Mouse (Mus musculus) brown adipose tissue, adult 24 weeks (tissue): Measurements from ENCODE around the gene Limch1. TPM values are rescaled to one million over a fixed set of nuclear protein-coding genes. Genes with fewer than 3 reads are reported as not detected.

Experiments
- H3K27ac ChIP-seq: fragments of 200-500 bp; replicated peaks from 2 replicates; pipeline ENCODE4 v1.5.1; 2012; ENCODE audit warnings: low read depth, mild to moderate bottlenecking, low read length
- H3K4me1 ChIP-seq: fragments of 200-500 bp; 2 replicates; pipeline ENCODE4 v1.6.1; 2012; ENCODE audit warnings: low read length, mixed read lengths; ENCODE audit not compliant: control insufficient read depth, insufficient read depth, insufficient read length
- H3K4me3 ChIP-seq: fragments of 200-500 bp; 2 replicates; pipeline ENCODE4 v1.5.1; 2012; ENCODE audit warnings: low read depth, mild to moderate bottlenecking, low read length, moderate library complexity; ENCODE audit not compliant: insufficient read depth
- polyA plus RNA-seq: library from polyadenylated mRNA; stranded (reverse); fragments of >200 nt; gene quantifications from 2 replicates; pipeline ENCODE4 v1.2.4, GENCODE M21; 2012; ENCODE audit not compliant: missing spikeins, insufficient read depth, insufficient read length

Gene Limch1
- polyA plus RNA-seq, 1 experiment, result 15.4 TPM

- Histone ChIP-seq H3K4me1 (peaks cover 5% of the 10 kb centered on the region; the same call in 1 of the 2 replicates), H3K27ac (no peak overlapping the region), H3K4me3 (no peak overlapping the region)
Measured at GRCm38 (mm10) chr5:66993076-66993475, 247.4 kb downstream of the Limch1 start.

GRCm38 (mm10) chr5:66996124-66996523 is 250.5 kb downstream of the Limch1 start:
- H3K4me1 ChIP-seq, result no peaks in the 10 kb centered on the region
- H3K4me3 ChIP-seq, result no peak overlapping the region
- H3K27ac ChIP-seq, result no peak overlapping the region

DNA sequence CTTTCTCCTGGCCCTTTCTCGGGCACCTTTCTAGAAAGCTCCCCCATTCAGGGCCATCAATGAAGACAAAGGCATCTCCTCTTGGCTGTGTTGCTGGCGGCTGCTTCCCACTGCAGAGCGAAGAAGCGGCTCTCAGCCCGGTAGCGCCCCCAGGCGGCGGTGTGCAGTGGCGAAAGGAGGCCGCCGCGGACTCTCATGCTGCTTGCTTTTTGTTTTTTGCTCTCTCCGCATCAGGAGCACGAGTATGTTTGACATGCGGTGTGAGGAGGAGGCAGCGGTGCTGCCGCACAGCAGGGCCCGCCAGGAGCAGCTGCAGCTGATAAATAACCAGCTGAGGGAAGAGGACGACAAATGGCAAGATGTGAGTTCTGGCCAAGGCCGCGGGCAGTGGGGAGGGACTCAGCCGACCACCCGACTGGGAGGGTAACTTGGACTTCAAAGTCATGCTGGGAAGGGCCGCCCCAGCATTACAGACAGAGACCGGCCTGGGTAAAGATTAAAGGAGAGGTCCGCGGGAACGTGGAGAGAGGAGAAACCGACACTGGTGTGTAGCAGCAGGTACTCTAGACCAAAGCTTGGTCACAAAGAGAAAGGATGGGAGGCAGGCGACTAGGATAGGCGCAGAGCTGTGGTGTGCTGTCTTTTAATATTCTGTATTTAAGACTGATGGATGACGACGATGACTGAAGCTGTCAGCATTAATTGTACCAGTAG is 251.4 kb downstream of the Limch1 start:
- no peak overlapping the region for H3K4me3 ChIP-seq
- H3K4me1 ChIP-seq, result no peaks in the 10 kb centered on the region
- no peak overlapping the region for H3K27ac ChIP-seq

- Histone ChIP-seq H3K4me1 (no peaks in the 10 kb centered on the region), H3K27ac (no peak overlapping the region), H3K4me3 (no peak overlapping the region)
Measured at GRCm38 (mm10) chr5:66997600-66997930, 251.9 kb downstream of the Limch1 start.

- H3K4me3 ChIP-seq, result no peak overlapping the region
- no peaks in the 10 kb centered on the region for H3K4me1 ChIP-seq
- no peak overlapping the region for H3K27ac ChIP-seq
Measured at GRCm38 (mm10) chr5:66998341-66998740, 252.7 kb downstream of the Limch1 start.

DNA sequence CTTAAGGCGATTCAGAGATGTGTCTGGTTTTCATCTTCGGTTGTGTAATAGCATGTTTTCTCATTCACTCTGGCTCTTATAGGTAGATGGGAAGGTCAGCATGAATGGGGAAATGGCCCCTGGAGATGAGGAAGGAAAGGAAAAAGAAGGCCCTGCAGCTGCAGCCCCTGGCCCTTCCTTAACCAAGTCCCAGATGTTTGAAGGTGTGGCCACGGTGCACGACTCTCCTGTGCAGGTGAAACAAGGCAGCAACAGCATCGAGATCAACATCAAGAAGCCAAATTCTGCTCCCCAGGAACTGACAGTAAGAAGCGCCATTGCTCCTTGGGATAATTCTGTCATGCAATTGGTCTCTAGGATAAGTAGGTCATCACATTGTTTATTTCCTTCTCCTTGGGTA is 256.7 kb downstream of the Limch1 start:
- Histone ChIP-seq H3K27ac (no peak overlapping the region), H3K4me3 (no peak overlapping the region)

DNA sequence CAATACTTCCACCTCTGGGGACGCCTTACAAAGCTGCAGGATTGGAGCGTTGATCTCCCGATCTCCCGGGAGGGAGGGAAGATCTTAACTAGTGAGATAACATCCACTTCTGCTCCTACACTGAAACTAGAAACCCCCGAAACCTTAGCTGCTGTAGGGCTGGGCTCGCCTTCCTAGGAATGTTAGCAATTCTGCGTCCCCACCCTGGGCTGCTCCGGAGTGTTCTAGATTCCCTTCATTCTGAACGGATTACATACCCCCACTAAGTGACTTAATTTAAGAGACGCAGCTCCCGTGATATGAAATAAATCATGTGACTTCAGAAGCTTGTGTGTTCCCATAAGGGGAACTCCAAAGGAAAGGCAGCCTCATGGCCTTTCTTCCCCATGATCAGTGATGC is 259.0 kb downstream of the Limch1 start:
- H3K27ac ChIP-seq, result no peak overlapping the region
- H3K4me1 ChIP-seq, result no peaks in the 10 kb centered on the region

More for the DNA sequence above, 256.7 kb downstream of the Limch1 start:
- no peaks in the 10 kb centered on the region for H3K4me1 ChIP-seq

DNA sequence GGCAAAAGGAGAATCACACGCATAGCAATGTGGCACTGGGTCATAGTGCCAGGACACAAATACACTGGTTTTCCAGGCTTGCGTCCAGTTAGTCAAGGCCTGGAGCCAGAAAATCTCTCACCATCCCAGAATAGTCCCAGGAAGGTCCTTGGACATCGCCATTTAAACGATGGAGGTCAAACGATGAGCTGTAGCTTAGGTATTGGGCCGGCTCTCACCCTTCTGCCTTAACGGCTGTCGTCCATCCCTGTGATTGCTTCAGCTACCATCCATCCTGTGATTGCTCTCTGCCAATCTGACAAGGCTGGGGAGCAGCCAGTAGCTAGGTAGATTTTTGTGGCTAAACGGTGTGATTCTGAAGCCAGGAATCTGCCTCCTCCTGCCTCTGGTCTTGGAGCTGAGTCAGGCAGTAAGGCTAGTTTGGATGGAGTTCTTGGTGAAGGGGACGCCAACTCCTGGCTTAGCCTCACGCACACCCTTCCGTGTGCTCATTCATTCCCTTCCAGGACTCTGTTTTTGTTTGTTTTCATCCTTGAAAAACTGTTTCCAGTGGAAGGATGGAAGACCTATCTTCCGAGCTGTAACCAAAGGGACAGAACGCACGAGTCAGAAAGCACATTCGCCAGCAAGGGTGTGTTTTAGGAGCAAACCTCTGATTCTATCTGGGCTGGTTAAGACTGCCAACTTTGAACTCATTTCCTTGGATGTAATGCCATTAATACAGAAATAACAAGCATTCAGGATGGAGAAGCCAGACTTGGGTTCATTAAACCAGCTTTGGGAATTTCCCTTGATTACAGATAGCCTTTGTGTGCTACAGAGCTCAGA is 265.6 kb downstream of the Limch1 start:
- no peak overlapping the region for H3K4me3 ChIP-seq
- no peak overlapping the region; the same call in 1 of the 2 replicates for H3K27ac ChIP-seq

More for the DNA sequence above, 259.0 kb downstream of the Limch1 start:
- H3K4me3 ChIP-seq, result no peak overlapping the region

GRCm38 (mm10) chr5:67011985-67012384 is 266.4 kb downstream of the Limch1 start:
- H3K27ac ChIP-seq, result no peak overlapping the region
- H3K4me3 ChIP-seq, result no peak overlapping the region
- no peaks in the 10 kb centered on the region for H3K4me1 ChIP-seq

More for the DNA sequence above, 265.6 kb downstream of the Limch1 start:
- H3K4me1 ChIP-seq, result no peaks in the 10 kb centered on the region

GRCm38 (mm10) chr5:67013926-67014325 is 268.3 kb downstream of the Limch1 start:
- H3K4me1 ChIP-seq, result no peaks in the 10 kb centered on the region

GRCm38 (mm10) chr5:67016450-67016849 is 270.8 kb downstream of the Limch1 start:
- Histone ChIP-seq H3K4me3 (no peak overlapping the region), H3K4me1 (no peaks in the 10 kb centered on the region), H3K27ac (no peak overlapping the region)

More at GRCm38 (mm10) chr5:67013926-67014325, 268.3 kb downstream of the Limch1 start:
- Histone ChIP-seq H3K27ac (no peak overlapping the region), H3K4me3 (no peak overlapping the region)

DNA sequence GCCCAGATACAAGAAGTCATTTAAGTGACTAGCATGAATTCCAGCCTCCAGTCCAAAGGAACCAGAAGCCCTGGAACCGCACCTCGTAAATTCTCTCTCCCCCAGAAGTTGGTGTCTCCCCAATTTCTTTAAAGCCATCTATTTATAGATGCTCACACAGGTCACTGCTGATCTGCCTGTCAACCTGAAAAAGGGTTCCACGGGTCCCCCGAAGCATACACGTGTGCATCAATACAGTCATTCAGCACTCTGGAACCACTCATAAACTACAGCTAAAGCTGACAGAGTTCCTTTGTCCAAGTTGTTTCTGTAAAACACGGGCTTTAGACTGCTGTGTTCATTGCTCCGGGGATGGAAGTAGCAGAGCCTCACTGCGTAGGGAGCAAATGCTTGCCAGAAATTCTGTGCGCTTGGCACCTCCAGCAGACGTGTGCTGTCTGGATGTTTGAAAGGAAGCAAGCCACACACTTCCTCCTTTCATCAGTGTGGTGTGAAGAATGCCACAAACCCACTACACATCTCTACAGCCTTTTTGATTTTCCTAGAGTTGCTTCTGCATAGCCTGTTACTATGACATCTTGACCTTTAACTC is 278.9 kb downstream of the Limch1 start:
- Histone ChIP-seq H3K27ac (no peak overlapping the region), H3K4me3 (no peak overlapping the region), H3K4me1 (no peaks in the 10 kb centered on the region)

GRCm38 (mm10) chr5:67025095-67025494 is 279.5 kb downstream of the Limch1 start:
- H3K4me3 ChIP-seq, result no peak overlapping the region
- no peaks in the 10 kb centered on the region for H3K4me1 ChIP-seq
- no peak overlapping the region for H3K27ac ChIP-seq

DNA sequence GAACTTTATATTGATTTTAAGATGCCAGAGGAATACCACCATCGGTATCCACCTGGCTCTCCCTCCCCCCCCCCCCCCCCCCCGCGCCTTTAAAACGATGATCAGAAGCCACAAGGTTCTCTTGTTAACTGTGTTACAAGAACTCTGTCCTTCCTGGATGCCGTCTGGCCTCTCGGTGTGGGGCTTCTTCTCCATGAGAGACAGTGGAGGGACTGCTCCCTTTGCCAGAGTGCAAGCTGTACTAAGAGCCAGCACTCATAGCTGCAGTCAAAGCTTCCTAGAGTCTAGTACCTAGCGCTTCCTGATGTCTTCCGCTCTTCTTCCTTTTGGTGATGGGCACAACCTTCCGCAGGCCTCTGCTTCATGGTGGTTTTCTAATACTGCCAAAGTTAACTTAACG is 280.0 kb downstream of the Limch1 start:
- Histone ChIP-seq H3K27ac (no peak overlapping the region), H3K4me1 (no peaks in the 10 kb centered on the region), H3K4me3 (no peak overlapping the region)

GRCm38 (mm10) chr5:67028786-67029185 is 283.2 kb downstream of the Limch1 start:
- no peak overlapping the region for H3K4me3 ChIP-seq
- no peaks in the 10 kb centered on the region for H3K4me1 ChIP-seq
- H3K27ac ChIP-seq, result no peak overlapping the region
